Mouse (Mus musculus) heart, postnatal 4 days (tissue): Measurements from ENCODE around the gene Lair1. TPM values are rescaled to one million over a fixed set of nuclear protein-coding genes. Genes with fewer than 3 reads are reported as not detected.
A peak's percentile ranks its signal among the peaks of the same experiment; 100 is the strongest.
"Not testable (repeated sequence)": the region's sequence is repeated elsewhere in the genome, so short reads cannot be mapped to it uniquely, and the experiment has no call there.

Experiments
- DNase-seq: peaks from one replicate; pipeline ENCODE4 v3.0.0; 2021
- total RNA-seq, 2 experiments: library from RNA; stranded (reverse); gene quantifications; 2 replicates each; pipeline ENCODE4 v1.2.3; 2021

Gene Lair1
- total RNA-seq: under 1 TPM; 0.54 to 0.55 TPM

DNA sequence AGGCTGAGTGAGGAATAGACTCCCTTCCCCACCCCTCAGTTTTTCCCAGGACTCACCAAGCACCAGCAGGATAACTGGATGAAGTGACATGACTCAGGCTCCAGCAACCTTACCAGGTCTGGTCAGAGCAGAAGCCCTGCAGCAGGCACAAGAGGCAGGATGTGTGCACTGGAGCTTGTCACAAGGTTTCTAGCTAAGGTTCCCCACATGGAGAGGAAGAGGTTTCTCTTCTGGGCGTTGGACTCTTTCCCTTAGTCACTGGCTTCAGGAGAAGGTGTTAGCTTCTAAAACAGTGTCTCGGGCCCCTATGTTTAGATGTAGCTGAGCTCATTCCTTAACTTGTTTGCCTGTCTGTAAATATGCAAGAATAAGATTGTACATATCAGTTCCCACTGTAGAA, at the start of gene Lair1:
Lair1 (minus strand) TSS at position 192 of the 400 bp plus-strand sequence.
- no peak for DNase-seq

DNA sequence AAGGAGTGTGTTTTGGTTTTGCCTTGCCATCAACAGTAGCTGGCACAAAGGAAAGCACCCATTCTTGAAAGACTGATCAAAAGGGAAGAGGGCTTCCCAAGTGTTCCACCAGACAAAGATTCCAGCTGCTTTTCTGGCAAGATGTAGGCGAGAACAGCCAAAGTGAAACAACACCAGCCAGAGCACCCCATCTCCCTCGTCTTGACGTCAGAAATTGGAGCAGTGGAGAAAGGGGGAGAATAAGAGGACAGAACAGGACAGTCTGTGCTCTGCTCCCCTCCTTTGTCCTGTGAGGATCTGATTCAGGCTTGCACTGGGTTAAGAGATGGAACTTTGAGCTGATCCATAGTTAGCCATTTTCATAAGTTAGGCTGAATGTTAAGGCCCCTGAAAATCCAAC, 48.8 kb upstream of the Lair1 start:
- DNase-seq: no peak

DNA sequence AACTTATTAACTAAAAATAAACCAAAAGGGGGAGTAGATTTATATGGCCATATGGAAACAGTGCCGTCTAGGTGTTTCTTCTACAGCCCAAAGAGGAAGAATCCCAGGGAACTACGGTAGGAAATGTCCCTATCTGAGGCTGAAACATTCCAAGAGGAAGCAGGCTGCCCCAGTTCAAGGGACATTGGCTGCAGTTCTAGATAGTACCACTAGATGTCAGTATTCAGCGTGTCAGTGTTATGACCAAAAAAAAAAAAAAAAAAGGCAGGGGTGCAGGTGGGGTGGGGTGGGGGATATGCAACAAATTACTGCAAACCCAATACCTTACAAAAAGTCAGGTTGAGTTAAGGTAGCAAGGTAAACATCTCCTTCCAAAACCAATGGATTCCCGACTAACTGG, 40.4 kb upstream of the Lair1 start:
- DNase-seq: peak; percentile 31

DNA sequence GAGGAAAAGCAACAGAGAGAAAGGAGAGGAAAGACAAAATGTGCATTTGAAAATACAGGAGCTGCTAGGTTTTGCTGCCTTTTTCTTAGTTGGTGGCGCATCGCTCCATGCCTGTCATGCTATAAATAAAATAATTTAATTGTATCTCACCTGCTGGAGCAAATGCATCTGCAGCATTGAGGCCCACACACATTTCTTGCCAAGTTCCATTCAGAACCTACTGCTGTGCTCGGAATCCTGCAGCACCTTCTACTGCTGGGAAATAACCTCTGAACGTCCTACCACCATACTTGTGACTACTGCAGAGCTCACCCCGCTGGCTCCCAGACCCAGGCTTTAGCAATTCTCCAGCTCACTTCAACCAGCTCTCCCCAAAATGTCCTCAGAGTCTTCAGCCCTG, 38.1 kb upstream of the Lair1 start:
- no peak for DNase-seq

DNA sequence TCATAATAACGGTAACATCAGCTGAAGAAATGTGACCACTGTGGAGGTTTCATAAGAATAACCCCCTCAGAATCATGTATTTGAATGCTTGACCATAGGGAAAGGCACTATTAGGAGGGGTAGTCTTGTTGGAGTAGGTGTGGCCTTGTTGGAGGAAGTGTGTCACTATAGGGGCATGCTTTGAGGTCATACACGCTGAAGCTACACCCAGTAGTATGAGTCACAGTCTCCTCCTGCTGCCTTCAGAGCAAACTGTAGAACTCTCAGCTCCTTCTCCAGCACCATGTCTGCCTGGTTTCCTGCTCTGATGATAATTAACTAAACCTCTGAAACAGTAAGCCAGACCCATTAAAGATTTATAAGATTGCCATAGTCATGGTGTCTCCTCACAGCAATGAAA, 35.8 kb upstream of the Lair1 start:
- DNase-seq: no peak

DNA sequence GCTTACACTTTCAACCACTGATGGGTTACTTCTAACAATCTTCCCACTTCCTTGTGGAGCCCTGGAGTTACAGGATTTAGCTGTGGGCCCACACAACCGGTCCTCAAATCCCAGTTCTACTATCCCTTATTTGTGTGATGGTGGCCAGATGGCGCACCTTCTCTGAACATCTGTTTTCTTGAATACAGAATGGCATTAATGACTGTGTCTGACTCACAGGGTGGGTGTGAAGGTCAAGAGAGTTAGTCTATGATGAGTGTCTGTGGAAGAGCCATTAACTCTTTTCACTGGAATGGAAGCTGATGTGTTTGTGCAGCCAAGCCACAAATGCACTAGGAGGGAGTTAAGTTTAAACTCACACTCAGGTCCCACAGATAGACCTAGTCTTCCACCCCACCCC, 35.3 kb upstream of the Lair1 start:
- DNase-seq: no peak

DNA sequence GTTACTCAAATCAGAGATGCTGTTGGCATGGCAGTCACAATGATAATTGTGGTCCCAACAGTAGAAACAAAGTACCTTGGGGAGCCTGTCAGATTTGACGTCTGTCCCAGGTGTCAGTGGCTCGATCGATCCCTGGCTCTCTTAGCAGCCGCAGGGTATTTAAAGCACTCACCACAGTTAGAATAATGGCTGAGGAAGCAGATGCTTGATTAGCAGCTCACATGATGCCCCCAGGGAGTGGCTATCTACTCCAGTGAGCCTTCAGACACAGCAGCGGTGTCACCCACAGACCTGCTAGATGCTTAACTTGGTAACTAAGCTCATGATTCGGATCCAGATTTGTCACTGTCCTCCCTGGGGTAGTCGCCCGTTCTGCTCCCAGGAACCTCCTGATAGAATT, 28.2 kb upstream of the Lair1 start:
- DNase-seq: no peak

DNA sequence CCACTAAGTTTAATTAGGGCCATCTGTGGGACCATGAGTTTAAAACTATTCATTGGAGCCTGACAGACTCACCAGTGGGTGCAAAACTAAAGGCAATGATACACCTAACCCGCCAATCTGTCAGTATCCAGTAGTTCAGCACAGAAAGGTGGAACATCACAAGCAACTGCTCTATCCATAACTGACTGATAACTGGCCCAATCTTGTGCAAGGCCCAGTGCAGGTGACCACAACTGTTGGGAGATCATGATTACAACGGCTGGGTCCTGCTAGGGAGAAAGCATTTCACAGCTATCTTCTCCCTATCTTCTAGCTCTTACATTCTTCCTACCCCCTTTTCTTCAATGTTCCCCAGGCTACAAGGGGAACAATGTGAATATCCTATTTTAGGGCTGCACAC, 25.7 kb upstream of the Lair1 start:
- no peak for DNase-seq

DNA sequence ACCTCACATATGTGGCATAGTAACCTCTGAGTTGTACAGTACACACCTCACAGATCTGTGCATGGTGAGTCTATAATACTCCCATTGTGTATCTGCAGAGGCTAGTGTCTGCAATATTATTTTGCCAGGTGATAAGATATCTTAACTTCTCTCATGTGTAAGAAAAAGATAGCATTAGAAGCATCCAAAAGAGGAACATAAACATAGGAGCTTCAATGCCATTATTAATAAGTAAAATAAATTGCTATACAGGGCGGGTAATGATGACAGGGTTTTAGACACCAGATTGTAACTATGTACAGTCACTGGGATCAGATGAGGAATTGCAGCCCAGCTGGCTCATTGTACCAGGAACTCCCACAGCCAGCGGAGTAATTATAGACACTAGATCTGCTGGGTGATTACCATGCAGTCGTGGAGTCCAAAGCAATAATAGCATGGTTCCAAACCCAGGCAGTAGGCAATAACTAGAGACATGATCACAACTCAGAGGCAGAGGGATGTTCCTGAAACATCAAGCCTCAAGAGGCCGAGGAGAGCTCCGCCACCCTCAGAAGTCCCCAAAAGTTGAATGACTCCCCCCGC, 25.0 kb upstream of the Lair1 start:
- no peak for DNase-seq

DNA sequence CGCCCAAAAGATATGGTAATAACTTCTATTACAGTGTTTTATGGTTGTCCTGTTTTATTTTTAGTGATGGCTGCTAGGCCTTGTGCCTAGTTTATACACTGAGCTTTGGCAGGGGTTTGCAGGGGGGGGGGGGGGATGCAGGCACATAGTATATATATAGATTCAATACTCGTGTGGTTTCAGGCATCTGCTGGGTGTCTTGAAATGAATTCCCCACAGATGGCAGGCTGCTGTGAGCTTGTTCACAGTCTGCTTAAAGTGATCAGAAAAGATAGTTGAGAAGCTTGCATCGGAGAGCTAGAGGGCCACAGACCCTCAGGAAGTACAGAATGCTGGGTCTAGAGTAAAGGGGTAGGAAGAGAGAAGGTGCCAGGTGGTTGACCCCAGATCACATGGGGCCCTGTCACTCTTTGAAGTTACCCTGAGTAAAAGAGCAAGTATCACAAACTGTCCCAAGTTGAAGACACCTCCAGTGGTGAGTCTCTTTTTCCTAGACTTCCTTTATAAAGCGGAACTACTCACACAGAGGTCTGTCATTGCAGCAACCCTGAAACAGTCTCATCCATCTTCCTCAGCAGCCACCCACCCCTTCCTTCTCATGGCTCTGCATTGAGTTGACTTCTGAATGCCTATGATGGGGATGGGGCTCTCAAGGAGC, 24.4 kb upstream of the Lair1 start:
- no peak for DNase-seq

DNA sequence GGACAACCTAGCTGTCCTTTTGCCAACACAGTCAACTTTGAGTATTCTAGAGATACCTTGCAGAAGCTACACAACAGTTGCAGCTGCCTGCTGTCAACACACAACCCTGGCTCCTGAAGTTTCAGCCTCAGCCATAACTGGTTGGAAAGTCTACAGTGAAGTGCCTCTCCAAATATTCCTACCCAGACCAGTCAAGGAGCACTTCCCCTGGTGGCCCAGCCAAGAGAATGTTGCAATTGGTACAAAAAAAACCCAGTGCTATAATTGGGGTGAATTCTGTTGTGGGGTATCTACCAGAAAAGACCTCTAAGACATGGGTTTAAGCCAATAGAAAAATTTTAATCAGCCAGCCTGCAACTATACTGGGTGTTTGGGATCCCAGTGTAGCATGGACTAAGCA, 22.6 kb upstream of the Lair1 start:
- DNase-seq: no peak

DNA sequence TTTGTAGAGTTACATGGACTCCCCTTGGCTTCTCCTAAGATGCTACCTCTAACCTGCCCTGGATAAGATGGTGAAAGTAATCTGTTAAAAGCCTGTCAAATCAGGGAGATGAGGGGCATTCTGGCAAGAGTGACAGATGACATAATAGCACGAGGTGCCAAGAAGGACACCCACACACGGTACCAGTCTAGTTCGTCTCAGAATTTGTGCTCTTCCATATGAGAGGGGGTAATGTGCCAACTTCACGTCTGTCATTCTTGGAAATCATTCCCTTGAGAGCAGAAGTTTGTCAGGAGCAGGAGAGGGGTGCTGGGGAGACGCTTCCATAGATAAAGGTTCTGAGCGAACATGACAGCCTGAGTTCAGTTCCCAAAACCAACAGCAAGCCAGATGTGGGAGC, 21.2 kb upstream of the Lair1 start:
- no peak for DNase-seq

DNA sequence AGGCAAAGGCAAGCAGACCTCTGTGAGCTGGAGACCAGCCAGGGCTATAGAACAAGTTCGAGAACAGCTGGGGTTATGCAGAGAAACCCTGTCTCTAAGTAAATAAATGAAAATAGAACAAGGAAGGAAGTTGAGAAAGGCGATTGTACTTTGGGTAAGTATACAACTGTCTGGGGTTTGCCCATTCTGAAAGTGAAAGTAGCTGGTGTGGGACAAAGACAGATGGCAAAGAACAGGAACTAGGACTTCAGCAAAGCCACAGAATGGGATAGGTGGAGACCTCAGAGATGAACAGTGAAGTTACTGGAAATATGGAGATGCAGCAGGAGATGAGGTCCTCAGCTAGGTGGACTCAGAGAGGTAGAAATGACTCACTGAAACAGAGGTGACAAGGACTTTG, 19.8 kb upstream of the Lair1 start:
- DNase-seq: no peak

DNA sequence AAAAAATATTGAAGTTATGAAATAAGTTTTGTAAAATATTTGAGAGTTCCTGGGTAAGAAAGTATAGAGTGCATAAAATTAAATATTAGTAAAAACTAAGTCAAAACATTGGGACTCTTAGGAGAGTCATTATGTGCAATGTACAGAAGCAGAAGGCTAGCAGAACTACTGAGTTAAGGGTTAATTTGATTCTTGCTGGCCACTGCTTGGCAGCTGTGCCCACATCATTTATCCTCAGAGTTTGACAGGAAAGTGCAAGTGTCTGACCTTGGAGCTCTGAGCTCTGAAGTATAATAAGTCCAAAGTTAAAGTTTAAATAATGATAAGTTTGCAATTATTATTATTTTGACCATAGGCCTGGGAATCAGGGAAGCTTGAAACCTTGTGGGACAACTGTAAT, 18.7 kb upstream of the Lair1 start:
- DNase-seq: no peak

DNA sequence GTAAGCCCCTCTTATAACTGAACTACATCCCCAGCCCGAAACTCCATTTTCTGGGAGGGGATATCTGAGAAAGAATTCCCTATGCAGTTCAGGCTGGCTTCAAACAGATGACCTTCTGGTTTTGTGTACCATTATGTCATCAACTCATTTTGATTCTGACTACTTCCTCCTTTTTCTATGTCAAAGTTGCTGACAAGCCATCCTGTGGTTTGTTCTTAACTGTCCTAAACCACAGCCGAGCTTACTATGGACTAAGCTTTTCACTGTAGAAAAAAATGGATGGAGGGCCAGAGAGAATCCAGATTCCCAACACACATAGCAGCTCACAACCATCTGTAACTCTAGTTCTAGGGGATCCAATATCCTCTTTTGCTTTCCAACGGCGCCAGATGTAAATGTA, 17.5 kb upstream of the Lair1 start:
- no peak for DNase-seq

DNA sequence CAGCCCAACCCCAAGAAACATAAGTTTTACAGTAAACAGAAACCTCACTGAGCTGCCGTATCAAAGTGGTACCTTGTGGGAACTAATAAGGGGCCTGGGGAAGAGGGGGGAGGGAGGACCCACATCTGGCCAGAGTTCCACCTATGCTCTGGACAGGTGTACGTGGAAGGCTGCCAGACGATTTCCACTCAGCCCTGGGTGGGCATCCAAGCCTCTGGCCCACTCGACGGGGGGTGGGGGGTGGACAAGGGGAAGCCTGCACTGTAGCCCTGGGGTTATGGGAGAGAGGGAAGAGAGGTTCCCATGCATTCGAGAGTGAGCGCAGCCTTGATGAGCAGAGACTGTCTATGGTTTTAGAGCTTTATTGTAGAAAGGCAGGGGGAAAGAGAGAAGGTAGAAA, 16.5 kb upstream of the Lair1 start:
- DNase-seq: no peak

DNA sequence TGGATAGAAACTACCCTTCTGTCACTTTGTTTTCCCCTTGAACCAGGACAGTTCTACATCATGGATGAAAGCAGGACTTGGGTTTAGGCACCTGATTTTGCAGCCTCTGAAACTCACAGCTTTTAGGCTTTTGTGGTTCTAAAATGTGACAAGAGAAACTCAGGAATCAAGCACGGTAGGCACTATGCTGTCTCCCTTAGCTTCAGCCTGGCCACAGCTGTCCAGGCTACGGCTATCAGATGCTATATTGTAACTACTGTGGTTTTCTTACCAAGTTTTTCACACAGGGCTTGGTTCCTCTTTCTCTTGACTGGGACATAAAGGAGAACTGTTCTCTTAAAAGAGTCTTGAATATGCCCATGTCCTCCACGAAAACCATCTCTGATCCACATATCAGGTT, 10.1 kb upstream of the Lair1 start:
- DNase-seq: no peak

DNA sequence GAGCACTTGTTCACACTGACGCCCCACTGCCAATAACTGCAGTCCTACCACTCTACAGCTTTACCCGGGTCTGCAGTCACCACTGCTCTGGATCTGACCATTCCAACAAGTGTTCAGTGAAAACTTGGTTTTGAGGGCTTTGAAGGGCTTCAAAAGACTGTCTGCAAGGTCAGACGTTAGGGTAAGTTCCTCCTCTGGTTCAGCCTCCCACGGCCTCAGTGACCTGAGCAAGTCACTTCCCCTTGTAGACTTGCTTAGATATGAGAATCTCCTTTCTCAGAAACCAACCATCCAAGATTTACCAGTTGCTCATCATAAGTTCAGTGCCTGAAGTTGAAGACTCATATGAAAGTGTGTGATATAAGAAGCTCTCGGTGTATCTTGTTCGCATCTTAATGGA, 8.1 kb upstream of the Lair1 start:
- DNase-seq: no peak

DNA sequence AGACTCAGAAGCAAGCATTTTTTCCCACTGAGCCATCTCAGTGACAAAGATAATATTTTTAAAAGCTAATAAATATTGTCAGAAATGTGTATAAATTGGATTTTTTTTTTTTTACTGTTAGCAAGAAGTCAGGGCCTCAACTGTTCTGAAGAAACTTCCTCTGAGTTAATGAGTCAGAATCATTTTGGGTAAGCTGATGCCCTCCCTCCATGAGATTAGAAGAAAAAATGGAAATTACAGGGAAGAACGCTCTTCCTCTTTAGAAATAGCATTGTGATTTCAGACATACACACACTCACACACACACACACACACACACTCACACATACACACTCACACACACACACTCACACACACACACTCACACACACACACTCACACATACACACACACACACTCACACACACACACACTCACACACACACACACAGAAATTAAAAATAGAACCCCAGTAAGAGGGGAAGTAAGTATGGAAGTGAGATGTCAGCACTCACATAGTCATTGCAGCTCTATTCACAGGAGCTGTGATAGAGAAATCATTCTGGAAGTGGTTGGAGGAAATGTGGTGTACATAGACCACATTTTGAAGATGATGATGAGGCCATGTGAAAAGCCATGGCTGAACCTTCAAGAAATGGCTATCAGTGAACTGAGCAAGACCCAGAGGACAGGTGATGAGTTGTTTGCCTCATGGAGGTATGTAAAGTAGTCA, 866 bp upstream of the Lair1 start:
- DNase-seq: no peak

DNA sequence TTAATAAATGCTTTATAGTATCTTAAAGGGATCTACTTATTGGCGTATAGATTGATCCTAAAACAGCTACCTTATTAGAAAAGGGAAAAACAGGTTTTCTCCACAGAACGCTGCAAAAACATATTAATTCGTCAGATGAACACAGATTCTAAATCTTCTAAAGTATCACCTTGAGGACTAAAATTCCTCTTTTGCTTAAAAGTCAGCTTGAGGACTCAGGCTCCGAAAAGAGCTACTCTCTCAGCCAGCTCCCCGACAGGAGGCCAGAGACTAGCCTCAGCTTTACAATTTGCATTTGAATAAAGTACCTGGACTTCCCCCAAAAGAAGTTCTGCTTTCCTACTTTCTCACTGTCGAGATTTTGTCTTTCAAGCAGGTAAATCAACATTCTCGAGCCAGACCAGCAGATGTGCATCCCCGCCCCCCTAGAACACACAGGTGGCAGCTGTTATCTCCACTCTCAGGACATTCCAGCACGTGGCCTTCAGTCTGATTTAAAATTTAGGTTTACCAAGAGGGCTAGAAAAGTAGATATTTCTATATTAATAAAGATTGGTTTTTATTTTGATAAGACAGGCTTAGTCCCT, 2.3 kb downstream of the Lair1 start:
- not testable (repeated sequence) for DNase-seq

DNA sequence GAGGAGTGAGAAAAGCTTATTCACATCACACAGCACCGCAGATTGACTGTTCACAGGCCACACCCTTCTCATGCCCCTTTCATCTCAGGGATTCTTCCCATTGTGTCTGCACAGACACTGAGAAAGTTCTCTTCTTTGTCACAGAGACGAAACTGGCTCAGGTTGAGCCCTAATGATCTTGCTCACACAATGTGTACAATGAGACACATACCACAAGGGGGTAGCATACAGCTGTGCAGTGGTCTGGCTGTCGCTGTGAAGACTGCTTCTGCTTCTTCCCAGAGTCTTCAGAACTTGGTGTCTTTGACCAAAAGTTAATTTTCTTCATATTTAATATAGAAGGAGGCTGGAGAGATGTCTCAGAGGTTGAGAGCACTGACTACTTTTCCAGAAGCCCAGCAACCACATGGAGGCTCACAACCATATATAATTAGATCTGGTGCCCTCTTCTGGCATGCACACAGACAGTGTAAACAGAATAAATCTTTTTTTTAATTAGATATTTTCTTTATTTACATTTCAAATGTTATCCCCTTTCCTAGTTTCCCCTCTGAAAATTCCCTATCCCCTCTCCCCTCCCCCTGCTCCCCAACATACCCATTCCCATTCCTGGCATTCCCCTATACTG, 36.1 kb downstream of the Lair1 start:
- peak; percentile 14 for DNase-seq

DNA sequence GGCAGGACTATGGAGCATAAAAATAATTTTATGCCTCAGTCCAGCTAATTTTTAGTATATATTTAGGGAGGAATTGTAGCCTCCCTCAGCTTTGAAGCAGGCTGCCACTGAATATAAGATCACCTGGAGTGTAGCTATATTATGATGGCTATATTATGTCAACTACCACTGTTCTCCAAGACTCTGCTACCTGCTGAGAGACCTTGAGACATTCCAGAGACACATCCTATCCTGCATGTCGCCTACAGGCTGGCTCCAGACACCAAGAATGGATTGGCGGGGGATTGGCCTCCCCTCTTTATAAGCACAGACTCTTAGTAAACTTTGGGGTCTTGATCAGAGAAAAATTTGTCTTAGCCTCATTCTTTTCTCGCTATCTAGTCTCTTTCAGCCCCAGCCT, 58.4 kb downstream of the Lair1 start:
- not testable (repeated sequence) for DNase-seq

DNA sequence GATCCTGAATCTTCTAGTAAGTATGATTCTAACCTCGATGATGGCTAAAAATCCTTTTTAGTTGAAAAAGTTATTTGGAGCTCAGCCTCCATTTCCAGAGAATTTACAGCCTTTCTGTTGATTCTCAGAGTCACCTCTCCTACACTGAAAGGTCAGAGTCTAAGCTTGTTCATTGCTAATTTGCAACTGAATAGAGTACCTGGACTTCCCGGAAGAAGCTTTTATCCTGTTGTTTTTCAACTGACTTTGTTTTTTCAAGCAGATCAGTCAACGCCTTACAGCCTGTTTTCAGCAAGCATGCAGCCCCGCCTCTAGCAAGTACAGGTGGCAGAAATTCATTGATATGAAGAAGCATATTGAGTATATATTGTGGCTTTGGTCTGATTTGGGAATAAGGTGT, 59.0 kb downstream of the Lair1 start:
- not testable (repeated sequence) for DNase-seq
